Mouse (Mus musculus): ENCODE results near the gene Olfr823. TPM values are rescaled to one million over a fixed set of nuclear protein-coding genes. Genes with fewer than 3 reads are reported as not detected.
"Not testable (repeated sequence)": the region's sequence is repeated elsewhere in the genome, so short reads cannot be mapped to it uniquely, and the experiment has no call there.

Gene Olfr823
- total and polyA plus RNA-seq, 3 experiments, result not detected

DNA sequence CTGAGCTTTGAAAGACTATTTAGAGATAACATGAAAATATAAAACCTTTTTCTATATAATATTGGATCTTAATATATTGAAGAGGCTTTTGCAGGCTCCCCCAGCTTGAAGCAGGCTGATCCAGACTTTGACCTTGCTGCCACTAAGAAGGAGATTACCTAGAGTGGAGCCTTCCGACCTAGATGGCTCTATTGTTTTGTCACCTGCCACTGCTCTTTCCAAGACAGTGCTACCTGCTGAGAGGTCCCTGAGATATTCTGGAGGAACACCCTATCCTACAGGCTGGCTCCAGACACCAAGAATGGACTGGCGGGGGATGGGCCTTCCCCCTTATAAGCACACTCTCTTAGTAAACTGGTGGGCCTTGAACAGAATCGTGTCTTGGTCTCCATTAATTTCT, 862 bp upstream of the Olfr823 start:
- DNase-seq (ENCODE audit: extremely low read depth); in situ Hi-C loops (cut with MboI; ENCODE audit: low pct_ligation_motif_present, low pct_unique_long_range_greater_than_20kb, low sequenced_read_pairs); H3K27ac ChIP-seq (ENCODE audit: insufficient read depth, low read depth); H3K9ac ChIP-seq (ENCODE audit: insufficient read depth, low read depth); H3K4me2 ChIP-seq (ENCODE audit: insufficient read depth, low read depth, poor library complexity, severe bottlenecking); dilution Hi-C loops (cut with MboI; ENCODE audit: extremely low pct_ligation_motif_present, extremely low pct_unique_long_range_greater_than_20kb, low sequenced_read_pairs); H3K27me3 ChIP-seq (replicated peaks); H3K4me3 ChIP-seq (replicated peaks in 1 of 3; ENCODE audit: low read depth in 2 of 3, low read length in 2 of 3, poor library complexity in 1 of 3); H3K4me1 ChIP-seq (ENCODE audit: control insufficient read depth in 1 of 2, insufficient read depth in 2 of 2); H3K79me2 ChIP-seq (replicated peaks; ENCODE audit: control insufficient read depth, extremely low read depth, insufficient read depth, poor library complexity, severe bottlenecking); H3K36me3 ChIP-seq (replicated peaks in 1 of 2; ENCODE audit: control insufficient read depth in 1 of 2, insufficient read depth in 1 of 2, low read length in 1 of 2); H3K9me3 ChIP-seq (replicated peaks; ENCODE audit: low read length): not testable (repeated sequence)

DNA sequence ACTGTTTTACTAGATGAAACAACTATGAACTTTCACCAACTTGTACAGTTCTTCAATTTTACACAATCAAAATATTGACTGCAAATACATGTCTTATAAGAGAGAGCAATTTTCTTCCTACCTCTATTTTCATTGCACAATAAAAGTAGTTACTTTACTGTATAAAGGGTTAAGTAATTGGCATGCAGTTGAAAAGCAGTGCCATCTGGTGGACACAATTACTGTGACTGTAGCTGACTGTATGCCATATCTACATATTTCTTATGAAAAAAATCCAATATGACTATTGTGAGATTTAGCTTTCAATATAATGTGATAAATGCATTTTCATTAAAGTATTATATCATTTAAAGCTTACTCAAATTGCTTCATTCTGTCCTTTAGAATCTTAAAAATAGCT, 19.1 kb downstream of the Olfr823 start:
- Histone ChIP-seq H3K9ac (ENCODE audit: insufficient read depth, low read depth) (no peak overlapping the region), H3K27me3 (replicated peaks) (no peaks in the 10 kb centered on the region), H3K9me3 (replicated peaks; ENCODE audit: low read length) (no peaks in the 10 kb centered on the region), H3K27ac (ENCODE audit: insufficient read depth, low read depth) (no peak overlapping the region), H3K79me2 (replicated peaks; ENCODE audit: control insufficient read depth, extremely low read depth, insufficient read depth, poor library complexity, severe bottlenecking) (no peaks in the 10 kb centered on the region), H3K4me1 (ENCODE audit: control insufficient read depth in 1 of 2, insufficient read depth in 2 of 2) (no peaks in the 10 kb centered on the region), H3K4me2 (ENCODE audit: insufficient read depth, low read depth, poor library complexity, severe bottlenecking) (no peak overlapping the region), H3K36me3 (replicated peaks in 1 of 2; ENCODE audit: control insufficient read depth in 1 of 2, insufficient read depth in 1 of 2, low read length in 1 of 2) (no peaks in the 10 kb centered on the region), H3K4me3 (replicated peaks in 1 of 3; ENCODE audit: low read depth in 2 of 3, low read length in 2 of 3, poor library complexity in 1 of 3) (no peak overlapping the region)
- TF ChIP-seq EP300 (IDR thresholded peaks at IDR 0.05; ENCODE audit: low read length) (no peak), JUND (conservative IDR thresholded peaks at IDR 0.05; ENCODE audit: low read depth, low read length) (no peak), POLR2A (IDR thresholded peaks at IDR 0.05; ENCODE audit: low read depth, low read length) (no peak), RAD21 (IDR thresholded peaks at IDR 0.05; ENCODE audit: low read depth, low read length) (peak; percentile 38), MYC (IDR thresholded peaks at IDR 0.05; ENCODE audit: low read depth, low read length) (no peak), POLR2AphosphoS2 (IDR thresholded peaks at IDR 0.05; ENCODE audit: low read depth, low read length) (no peak), PAX5 (IDR thresholded peaks at IDR 0.05; ENCODE audit: low read length) (no peak), HCFC1 (IDR thresholded peaks at IDR 0.05; ENCODE audit: low read depth, low read length) (no peak), CHD1 (IDR thresholded peaks at IDR 0.05; ENCODE audit: low read depth, low read length) (no peak), CTCF (conservative IDR thresholded peaks at IDR 0.05 in 1 of 2, IDR thresholded peaks at IDR 0.05 in 1 of 2; ENCODE audit: low read depth in 2 of 2, low read length in 2 of 2) (peak in 1 of 2 experiments; percentile 65; a peak in 2 of 4 replicates), E2F4 (IDR thresholded peaks at IDR 0.05; ENCODE audit: insufficient replicate concordance, low read depth, low read length) (no peak), JUN (IDR thresholded peaks at IDR 0.05; ENCODE audit: insufficient read depth, low read depth, low read length) (no peak), CHD2 (IDR thresholded peaks at IDR 0.05; ENCODE audit: low read length) (no peak), SMC3 (IDR thresholded peaks at IDR 0.05; ENCODE audit: low read depth, low read length) (peak; percentile 57), ZC3H11A (IDR thresholded peaks at IDR 0.05; ENCODE audit: low read depth, low read length) (no peak), SIN3A (IDR thresholded peaks at IDR 0.05; ENCODE audit: low read length) (no peak), ELF1 (IDR thresholded peaks at IDR 0.05; ENCODE audit: low read depth, low read length) (no peak)
- peak; percentile 29 for DNase-seq (ENCODE audit: extremely low read depth)
- dilution Hi-C loops (cut with MboI; ENCODE audit: extremely low pct_ligation_motif_present, extremely low pct_unique_long_range_greater_than_20kb, low sequenced_read_pairs), result no loop called here
- in situ Hi-C loops (cut with MboI; ENCODE audit: low pct_ligation_motif_present, low pct_unique_long_range_greater_than_20kb, low sequenced_read_pairs), result loop anchor here (25.0 kb wide), 1 partner anchor 109 kb away; the partner anchor contains the start of genes Gm10310 and Olfr247
